Mouse (Mus musculus) limb, embryonic 14.5 days (tissue): Measurements from ENCODE around the gene Tas2r135. TPM values are rescaled to one million over a fixed set of nuclear protein-coding genes. Genes with fewer than 3 reads are reported as not detected.
A peak's percentile ranks its signal among the peaks of the same experiment; 100 is the strongest.

Source experiments
- ATAC-seq: fragments of 200-750 bp; cut with Nextera tagmentation; 2 replicates; pipeline ENCODE4 v1.8.0; 2017; ENCODE audit warnings: low read depth, moderate number of reproducible peaks, moderate TSS enrichment; ENCODE audit not compliant: low FRiP score
- DNase-seq: peaks from one replicate; pipeline ENCODE4 v3.0.0-alpha.2; 2015; ENCODE audit warnings: low spot score
- H3K27ac ChIP-seq: fragments of 300-500 bp; sonication (generic); replicated peaks from 2 replicates; pipeline ENCODE4 v1.5.1; 2014; ENCODE audit warnings: low read depth, mild to moderate bottlenecking, low read length, moderate library complexity, mixed read lengths
- H3K27me3 ChIP-seq: fragments of 300-500 bp; sonication (generic); 2 replicates; pipeline ENCODE4 v1.6.1; 2014; ENCODE audit warnings: low read length, mixed read lengths; ENCODE audit not compliant: control insufficient read depth, insufficient read depth
- H3K36me3 ChIP-seq: fragments of 300-500 bp; sonication (generic); 2 replicates; pipeline ENCODE4 v1.6.1; 2014; ENCODE audit warnings: mild to moderate bottlenecking, low read length, moderate library complexity, mixed read lengths; ENCODE audit not compliant: control insufficient read depth, insufficient read depth
- H3K4me1 ChIP-seq: fragments of 300-500 bp; sonication (generic); 2 replicates; pipeline ENCODE4 v1.6.1; 2014; ENCODE audit warnings: antibody characterized with exemption, low read length, mixed read lengths; ENCODE audit not compliant: control insufficient read depth, insufficient read depth
- H3K4me2 ChIP-seq: fragments of 300-500 bp; sonication (generic); replicated peaks from 2 replicates; pipeline ENCODE4 v1.6.1; 2014; ENCODE audit warnings: low read depth, mild to moderate bottlenecking, low read length, moderate library complexity; ENCODE audit not compliant: severe bottlenecking
- H3K4me3 ChIP-seq: fragments of 300-500 bp; sonication (generic); replicated peaks from 2 replicates; pipeline ENCODE4 v1.5.1; 2014; ENCODE audit warnings: low read length
- H3K9ac ChIP-seq: fragments of 300-500 bp; sonication (generic); 2 replicates; pipeline ENCODE4 v1.6.1; 2014; ENCODE audit warnings: mild to moderate bottlenecking, low read depth, low read length, moderate library complexity; ENCODE audit not compliant: severe bottlenecking
- H3K9me3 ChIP-seq: fragments of 300-500 bp; sonication (generic); 2 replicates; pipeline ENCODE4 v1.6.1; 2016; ENCODE audit warnings: low read length; ENCODE audit not compliant: control insufficient read depth
- POLR2A ChIP-seq: fragments of 200-500 bp; IDR thresholded peaks from 2 replicates; pipeline ENCODE4 v1.8.0; 2012; ENCODE audit warnings: inconsistent platforms, mild to moderate bottlenecking, moderate library complexity, borderline replicate concordance; ENCODE audit not compliant: insufficient read depth, insufficient read length; ENCODE audit errors: extremely low read depth
- WGBS: fragments of 180-500 bp; shearing (Covaris S2); extraction: QIAGEN DNeasy Blood & Tissue Kit; methylation state at CpG from one replicate; pipeline ENCODE4 v1.1.7; 2014; 5-methylcytosine and 5-hydroxymethylcytosine counted together
- polyA plus RNA-seq, 2 experiments: library from polyadenylated mRNA; depleted of rRNA in 1 of 2; stranded (reverse) in 1 of 2; unstranded in 1 of 2; fragments of >200 nt; fragmentation: Nextera tagmentation in 1 of 2; extraction: Ambion mirVana in 1 of 2; gene quantifications; 2 replicates each; pipeline versions ENCODE4 v1.2.1 to v1.2.3; 2012 to 2014

Gene Tas2r135
- polyA plus RNA-seq, 2 experiments, result 0.11 TPM; not detected in 1

- DNase-seq (peak; percentile 56), ATAC-seq (peak; percentile 38; the same call in 1 of the 2 replicates)
- H3K36me3 ChIP-seq, result no peaks in the 10 kb centered on the region
- TF ChIP-seq POLR2A, result no peak
- peaks cover 12% of the 10 kb centered on the region; the same call in 1 of the 2 replicates for H3K4me1 ChIP-seq
- H3K27ac ChIP-seq, result 0 out of 2 replicates have a peak overlapping the region, but pooled peaks have one; percentile 22
- 5% methylated on average over 8 of the region's 8 CpGs for WGBS
- H3K27me3 ChIP-seq, result no peaks in the 10 kb centered on the region
- H3K4me2 ChIP-seq, result no peak overlapping the region
- no peak overlapping the region for H3K4me3 ChIP-seq
- H3K9me3 ChIP-seq, result no peaks in the 10 kb centered on the region
- no peak overlapping the region for H3K9ac ChIP-seq
Measured at GRCm38 (mm10) chr6:42380416-42381144, 24.7 kb upstream of the Tas2r135 start.

GRCm38 (mm10) chr6:42381221-42381620, 24.0 kb upstream of the Tas2r135 start:
- H3K4me1 ChIP-seq, result peaks cover 12% of the 10 kb centered on the region; the same call in 1 of the 2 replicates
- no peak for ATAC-seq

GRCm38 (mm10) chr6:42381916-42382381, 23.3 kb upstream of the Tas2r135 start:
- no peaks in the 10 kb centered on the region for H3K9me3 ChIP-seq
- peaks cover 12% of the 10 kb centered on the region; the same call in 1 of the 2 replicates for H3K4me1 ChIP-seq
- no peaks in the 10 kb centered on the region for H3K27me3 ChIP-seq
- no peak for TF ChIP-seq POLR2A
- H3K36me3 ChIP-seq, result no peaks in the 10 kb centered on the region
- H3K27ac ChIP-seq, result no peak overlapping the region
- WGBS, result 57% methylated on average over 9 of the region's 9 CpGs
- H3K4me2 ChIP-seq, result no peak overlapping the region
- no peak for DNase-seq
- no peak for ATAC-seq
- H3K9ac ChIP-seq, result no peak overlapping the region
- H3K4me3 ChIP-seq, result no peak overlapping the region

More at GRCm38 (mm10) chr6:42381221-42381620, 24.0 kb upstream of the Tas2r135 start:
- Histone ChIP-seq H3K4me2 (no peak overlapping the region), H3K27me3 (no peaks in the 10 kb centered on the region), H3K9me3 (no peaks in the 10 kb centered on the region), H3K9ac (no peak overlapping the region), H3K36me3 (no peaks in the 10 kb centered on the region), H3K27ac (0 out of 2 replicates have a peak overlapping the region, but pooled peaks have one; percentile 22), H3K4me3 (no peak overlapping the region)
- TF ChIP-seq POLR2A, result no peak
- DNase-seq, result no peak
- WGBS, result 34% methylated on average over 2 of the region's 2 CpGs

DNA sequence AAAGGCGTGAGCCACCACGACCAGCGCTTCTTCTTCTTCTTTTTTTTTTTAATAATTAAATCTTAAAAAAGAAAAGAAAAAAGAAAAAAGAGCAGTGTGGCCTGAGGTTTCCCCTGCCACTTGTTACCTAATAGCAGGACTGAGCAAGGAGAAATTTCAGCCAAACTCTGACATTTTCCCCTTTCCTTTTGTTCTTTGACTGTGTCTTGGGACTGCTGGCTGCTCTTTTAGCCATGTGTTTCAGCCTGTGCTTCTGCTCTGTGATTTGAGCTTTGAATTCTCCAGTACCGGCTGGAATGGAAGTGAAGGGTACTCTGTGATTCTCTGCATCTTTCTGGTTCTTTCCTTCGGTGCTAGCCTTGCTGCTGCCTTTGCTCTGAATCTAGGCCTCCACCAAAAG, 21.9 kb upstream of the Tas2r135 start:
- H3K4me1 ChIP-seq, result peaks cover 12% of the 10 kb centered on the region; the same call in 1 of the 2 replicates
- TF ChIP-seq POLR2A, result no peak
- no peak for DNase-seq
- H3K9ac ChIP-seq, result no peak overlapping the region
- H3K27me3 ChIP-seq, result no peaks in the 10 kb centered on the region
- no peak overlapping the region for H3K27ac ChIP-seq
- WGBS, result 83% methylated on average over 5 of the region's 5 CpGs
- H3K36me3 ChIP-seq, result no peaks in the 10 kb centered on the region
- ATAC-seq, result no peak
- H3K4me3 ChIP-seq, result no peak overlapping the region
- H3K9me3 ChIP-seq, result no peaks in the 10 kb centered on the region
- H3K4me2 ChIP-seq, result no peak overlapping the region

- Histone ChIP-seq H3K27me3 (no peaks in the 10 kb centered on the region), H3K9ac (no peak overlapping the region), H3K9me3 (no peaks in the 10 kb centered on the region), H3K27ac (no peak overlapping the region), H3K4me2 (no peak overlapping the region), H3K4me1 (peaks cover 12% of the 10 kb centered on the region; the same call in 1 of the 2 replicates), H3K36me3 (no peaks in the 10 kb centered on the region), H3K4me3 (no peak overlapping the region)
- DNase-seq, result peak; percentile 52
- peak; percentile 85 for ATAC-seq
- no peak for TF ChIP-seq POLR2A
- WGBS, result 77% methylated on average over 4 of the region's 4 CpGs
Measured at GRCm38 (mm10) chr6:42385635-42386034, 19.6 kb upstream of the Tas2r135 start.
